Mouse (Mus musculus): ENCODE measurements around the gene Klhl32.
A peak's percentile ranks its signal among the peaks of the same experiment; 100 is the strongest.

Klhl32 gene

GRCm38 (mm10) chr4:24627871-24628270 lies 223.1 kb downstream of the Klhl32 start:
- DNase-seq: no peak

- no peak for DNase-seq
Measured at GRCm38 (mm10) chr4:24626686-24627085, 224.2 kb downstream of the Klhl32 start.

- no peak for DNase-seq
Measured at GRCm38 (mm10) chr4:24625951-24626584, 224.9 kb downstream of the Klhl32 start.

GRCm38 (mm10) chr4:24621422-24622187 lies 229.3 kb downstream of the Klhl32 start:
- DNase-seq: peak; percentile 18

GRCm38 (mm10) chr4:24620440-24620839 lies 230.5 kb downstream of the Klhl32 start:
- peak; percentile 17 for DNase-seq

GRCm38 (mm10) chr4:24620005-24620404 lies 230.9 kb downstream of the Klhl32 start:
- DNase-seq: no peak

- no peak for DNase-seq
Measured at GRCm38 (mm10) chr4:24609564-24609963, 241.4 kb downstream of the Klhl32 start.

- DNase-seq: no peak
Measured at GRCm38 (mm10) chr4:24609085-24609484, 241.8 kb downstream of the Klhl32 start.

GRCm38 (mm10) chr4:24601711-24602110 lies 249.2 kb downstream of the Klhl32 start:
- no peak for DNase-seq

- no peak for DNase-seq
Measured at GRCm38 (mm10) chr4:24598637-24599036, 252.3 kb downstream of the Klhl32 start.

- no peak for DNase-seq
Measured at GRCm38 (mm10) chr4:24596942-24597611, 253.8 kb downstream of the Klhl32 start.

- no peak for DNase-seq
Measured at GRCm38 (mm10) chr4:24594824-24595223, 256.1 kb downstream of the Klhl32 start.

GRCm38 (mm10) chr4:24583997-24584396 lies 266.9 kb downstream of the Klhl32 start:
- no peak for DNase-seq

GRCm38 (mm10) chr4:24582295-24582694 lies 268.6 kb downstream of the Klhl32 start:
- DNase-seq: no peak

- DNase-seq: no peak
Measured at GRCm38 (mm10) chr4:24577594-24577993, 273.3 kb downstream of the Klhl32 start.

- DNase-seq: peak; percentile 88
Measured at GRCm38 (mm10) chr4:24574276-24574675, 276.6 kb downstream of the Klhl32 start.

- DNase-seq: no peak
Measured at GRCm38 (mm10) chr4:24568989-24569556, 281.9 kb downstream of the Klhl32 start.

- DNase-seq: no peak
Measured at GRCm38 (mm10) chr4:24568026-24568425, 282.9 kb downstream of the Klhl32 start.

Data from right cerebral cortex, postnatal 14 days (tissue).